Mouse (Mus musculus): ENCODE results near the gene Shroom4. TPM values are rescaled to one million over a fixed set of nuclear protein-coding genes. Genes with fewer than 3 reads are reported as not detected.
"Not testable (repeated sequence)": the region's sequence is repeated elsewhere in the genome, so short reads cannot be mapped to it uniquely, and the experiment has no call there.

Gene Shroom4
- total and polyA plus RNA-seq, 2 experiments from 2014 or later, result 0.56 to 3.6 TPM

GRCm38 (mm10) chrX:6446422-6446821 lies 46.8 kb downstream of the Shroom4 start:
- no peaks in the 10 kb centered on the region for H3K4me1 ChIP-seq (ENCODE audit: insufficient read depth)
- H3K9ac ChIP-seq, result no peak overlapping the region
- no peak for DNase-seq
- H3K36me3 ChIP-seq (ENCODE audit: insufficient read depth), result no peaks in the 10 kb centered on the region
- H3K4me2 ChIP-seq (ENCODE audit: low read depth), result no peak overlapping the region
- no peaks in the 10 kb centered on the region for H3K27me3 ChIP-seq (ENCODE audit: insufficient read depth, low read length)
- H3K4me3 ChIP-seq (ENCODE audit: low read depth, low read length), result no peak overlapping the region
- TF ChIP-seq CTCF (IDR thresholded peaks at IDR 0.05; ENCODE audit: low read depth), result no peak
- H3K27ac ChIP-seq (ENCODE audit: low read depth, low read length), result no peak overlapping the region
- 44% methylated on average over 1 of the region's 1 CpGs for WGBS
- H3K9me3 ChIP-seq (ENCODE audit: low read length), result no peaks in the 10 kb centered on the region
- ATAC-seq, result no peak

- ATAC-seq, result no peak
- H3K9ac ChIP-seq, result no peak overlapping the region
- 45% methylated on average over 4 of the region's 4 CpGs for WGBS
- H3K27me3 ChIP-seq (ENCODE audit: insufficient read depth, low read length), result no peaks in the 10 kb centered on the region
- H3K27ac ChIP-seq (ENCODE audit: low read depth, low read length), result no peak overlapping the region
- H3K4me3 ChIP-seq (ENCODE audit: low read depth, low read length), result no peak overlapping the region
- TF ChIP-seq CTCF (IDR thresholded peaks at IDR 0.05; ENCODE audit: low read depth), result no peak
- no peaks in the 10 kb centered on the region for H3K4me1 ChIP-seq (ENCODE audit: insufficient read depth)
- DNase-seq, result peak; percentile 11
- H3K4me2 ChIP-seq (ENCODE audit: low read depth), result no peak overlapping the region
- H3K36me3 ChIP-seq (ENCODE audit: insufficient read depth), result no peaks in the 10 kb centered on the region
- no peaks in the 10 kb centered on the region for H3K9me3 ChIP-seq (ENCODE audit: low read length)
These were observed 48.3 kb downstream of the Shroom4 start for GRCm38 (mm10) chrX:6448001-6448400.

GRCm38 (mm10) chrX:6453220-6453619 lies 53.6 kb downstream of the Shroom4 start:
- Histone ChIP-seq H3K27me3 (ENCODE audit: insufficient read depth, low read length) (no peaks in the 10 kb centered on the region), H3K9ac (no peak overlapping the region), H3K9me3 (ENCODE audit: low read length) (no peaks in the 10 kb centered on the region), H3K36me3 (ENCODE audit: insufficient read depth) (no peaks in the 10 kb centered on the region), H3K4me3 (ENCODE audit: low read depth, low read length) (no peak overlapping the region), H3K4me2 (ENCODE audit: low read depth) (no peak overlapping the region), H3K4me1 (ENCODE audit: insufficient read depth) (no peaks in the 10 kb centered on the region), H3K27ac (ENCODE audit: low read depth, low read length) (no peak overlapping the region)
- TF ChIP-seq CTCF (IDR thresholded peaks at IDR 0.05; ENCODE audit: low read depth), result no peak
- WGBS, result 43% methylated on average over 4 of the region's 4 CpGs
- ATAC-seq (no peak), DNase-seq (no peak)

GRCm38 (mm10) chrX:6469251-6469650 lies 69.6 kb downstream of the Shroom4 start:
- H3K9me3 ChIP-seq (ENCODE audit: low read length); H3K36me3 ChIP-seq (ENCODE audit: insufficient read depth); H3K27ac ChIP-seq (ENCODE audit: low read depth, low read length); DNase-seq; H3K4me2 ChIP-seq (ENCODE audit: low read depth); ATAC-seq; H3K9ac ChIP-seq; H3K4me1 ChIP-seq (ENCODE audit: insufficient read depth); H3K27me3 ChIP-seq (ENCODE audit: insufficient read depth, low read length); H3K4me3 ChIP-seq (ENCODE audit: low read depth, low read length): not testable (repeated sequence)
- no CpG with 5 or more reads among the region's 1 CpGs for WGBS

GRCm38 (mm10) chrX:6472563-6472962 lies 72.9 kb downstream of the Shroom4 start:
- no CpG with 5 or more reads among the region's 1 CpGs for WGBS
- H3K4me3 ChIP-seq (ENCODE audit: low read depth, low read length); H3K27me3 ChIP-seq (ENCODE audit: insufficient read depth, low read length); H3K4me1 ChIP-seq (ENCODE audit: insufficient read depth); H3K36me3 ChIP-seq (ENCODE audit: insufficient read depth); H3K9ac ChIP-seq; H3K4me2 ChIP-seq (ENCODE audit: low read depth); ATAC-seq; H3K27ac ChIP-seq (ENCODE audit: low read depth, low read length); DNase-seq; H3K9me3 ChIP-seq (ENCODE audit: low read length): not testable (repeated sequence)

- no peak overlapping the region for H3K9ac ChIP-seq
- ATAC-seq (no peak), DNase-seq (peak; percentile 42)
- no peak overlapping the region for H3K27ac ChIP-seq (ENCODE audit: low read depth, low read length)
- H3K36me3 ChIP-seq (ENCODE audit: insufficient read depth), result no peaks in the 10 kb centered on the region
- peak; percentile 55 for TF ChIP-seq CTCF (IDR thresholded peaks at IDR 0.05; ENCODE audit: low read depth)
- no peaks in the 10 kb centered on the region for H3K4me1 ChIP-seq (ENCODE audit: insufficient read depth)
- WGBS, result 22% methylated on average over 1 of the region's 1 CpGs
- no peaks in the 10 kb centered on the region for H3K27me3 ChIP-seq (ENCODE audit: insufficient read depth, low read length)
- no peaks in the 10 kb centered on the region for H3K9me3 ChIP-seq (ENCODE audit: low read length)
- no peak overlapping the region for H3K4me2 ChIP-seq (ENCODE audit: low read depth)
- no peak overlapping the region for H3K4me3 ChIP-seq (ENCODE audit: low read depth, low read length)
These were observed 75.5 kb downstream of the Shroom4 start for GRCm38 (mm10) chrX:6475177-6475576.

- Histone ChIP-seq H3K4me2 (ENCODE audit: low read depth) (no peak overlapping the region), H3K27me3 (ENCODE audit: insufficient read depth, low read length) (no peaks in the 10 kb centered on the region), H3K27ac (ENCODE audit: low read depth, low read length) (no peak overlapping the region), H3K36me3 (ENCODE audit: insufficient read depth) (no peaks in the 10 kb centered on the region), H3K9me3 (ENCODE audit: low read length) (no peaks in the 10 kb centered on the region), H3K4me3 (ENCODE audit: low read depth, low read length) (no peak overlapping the region), H3K9ac (no peak overlapping the region), H3K4me1 (ENCODE audit: insufficient read depth) (no peaks in the 10 kb centered on the region)
- TF ChIP-seq CTCF (IDR thresholded peaks at IDR 0.05; ENCODE audit: low read depth), result peak; percentile 29
- no peak for DNase-seq
- 81% methylated on average over 4 of the region's 4 CpGs for WGBS
- ATAC-seq, result no peak
These were observed 82.6 kb downstream of the Shroom4 start for GRCm38 (mm10) chrX:6482268-6482667.

GRCm38 (mm10) chrX:6483817-6484216 lies 84.2 kb downstream of the Shroom4 start:
- Histone ChIP-seq H3K9me3 (ENCODE audit: low read length) (no peaks in the 10 kb centered on the region), H3K27ac (ENCODE audit: low read depth, low read length) (no peak overlapping the region), H3K4me3 (ENCODE audit: low read depth, low read length) (no peak overlapping the region), H3K27me3 (ENCODE audit: insufficient read depth, low read length) (no peaks in the 10 kb centered on the region), H3K36me3 (ENCODE audit: insufficient read depth) (no peaks in the 10 kb centered on the region), H3K4me2 (ENCODE audit: low read depth) (no peak overlapping the region), H3K9ac (no peak overlapping the region), H3K4me1 (ENCODE audit: insufficient read depth) (no peaks in the 10 kb centered on the region)
- peak; percentile 12; the same call in 1 of the 2 replicates for ATAC-seq
- no peak for DNase-seq
- 34% methylated on average over 8 of the region's 8 CpGs for WGBS
- TF ChIP-seq CTCF (IDR thresholded peaks at IDR 0.05; ENCODE audit: low read depth), result no peak
